Mouse (Mus musculus) brain, embryonic 14.5 days (tissue): ENCODE data around the gene Ttc13.

Source experiments
- CTCF ChIP-seq: fragments of 200-500 bp; IDR thresholded peaks from 2 replicates; pipeline ENCODE4 v1.5.1; 2012; ENCODE audit warnings: inconsistent platforms, mild to moderate bottlenecking, moderate library complexity, borderline replicate concordance; ENCODE audit not compliant: insufficient read depth, insufficient read length; ENCODE audit errors: extremely low read depth
- POLR2A ChIP-seq: fragments of 200-500 bp; IDR thresholded peaks from 2 replicates; pipeline ENCODE4 v1.6.1; 2012; ENCODE audit warnings: mild to moderate bottlenecking, inconsistent platforms, borderline replicate concordance; ENCODE audit not compliant: poor library complexity, insufficient read depth, insufficient read length, severe bottlenecking; ENCODE audit errors: extremely low read depth

GRCm38 (mm10) chr8:124668798-124669197, 53.0 kb downstream of the Ttc13 start:
- no peak for TF ChIP-seq POLR2A
- TF ChIP-seq CTCF, result no peak
